Mouse (Mus musculus) stomach, embryonic 14.5 days (tissue): ENCODE measurements around the gene Pde4b. TPM values are rescaled to one million over a fixed set of nuclear protein-coding genes. Genes with fewer than 3 reads are reported as not detected.

ENCODE experiments used
- ATAC-seq: fragments of 200-750 bp; cut with Nextera tagmentation; 2 replicates; pipeline ENCODE4 v1.8.0; 2017; ENCODE audit warnings: low read depth, moderate TSS enrichment; ENCODE audit not compliant: insufficient number of reproducible peaks, insufficient read depth, low FRiP score
- H3K27ac ChIP-seq: fragments of 300-500 bp; sonication (generic); 2 replicates; pipeline ENCODE4 v1.5.1; 2014; ENCODE audit warnings: mild to moderate bottlenecking, low read length, moderate library complexity, mixed read lengths
- H3K27me3 ChIP-seq: fragments of 300-500 bp; sonication (generic); 2 replicates; pipeline ENCODE4 v1.6.1; 2014; ENCODE audit warnings: low read length, control low read depth, mixed read lengths; ENCODE audit not compliant: control insufficient read depth, insufficient read depth
- H3K36me3 ChIP-seq: fragments of 300-500 bp; sonication (generic); 2 replicates; pipeline ENCODE4 v1.6.1; 2014; ENCODE audit warnings: mild to moderate bottlenecking, control low read depth, low read length, moderate library complexity, mixed read lengths; ENCODE audit not compliant: control insufficient read depth, insufficient read depth
- H3K4me1 ChIP-seq: fragments of 300-500 bp; sonication (generic); 2 replicates; pipeline ENCODE4 v1.6.1; 2014; ENCODE audit warnings: low read length, control low read depth, mixed read lengths; ENCODE audit not compliant: control insufficient read depth, insufficient read depth
- H3K4me2 ChIP-seq: fragments of 300-500 bp; sonication (generic); replicated peaks from 2 replicates; pipeline ENCODE4 v1.6.1; 2014; ENCODE audit warnings: low read depth, low read length, control low read depth
- H3K4me3 ChIP-seq: fragments of 300-500 bp; sonication (generic); 2 replicates; pipeline ENCODE4 v1.5.1; 2014; ENCODE audit warnings: low read depth, low read length, control low read depth
- H3K9ac ChIP-seq: fragments of 300-500 bp; sonication (generic); replicated peaks from 2 replicates; pipeline ENCODE4 v1.6.1; 2014; ENCODE audit warnings: low read depth, mild to moderate bottlenecking, control low read depth, low read length, moderate library complexity, mixed read lengths
- H3K9me3 ChIP-seq: fragments of 300-500 bp; sonication (generic); 2 replicates; pipeline ENCODE4 v1.6.1; 2016; ENCODE audit warnings: low read depth, low read length, control low read depth; ENCODE audit not compliant: control insufficient read depth
- WGBS: fragments of 180-500 bp; shearing (Covaris S2); extraction: QIAGEN DNeasy Blood & Tissue Kit; methylation state at CpG from one replicate; pipeline ENCODE4 v1.1.7; 2014; 5-methylcytosine and 5-hydroxymethylcytosine counted together
- polyA plus RNA-seq: library from polyadenylated mRNA; unstranded; fragments of >200 nt; fragmentation: Nextera tagmentation; extraction: Ambion mirVana; gene quantifications from 2 replicates; pipeline ENCODE4 v1.2.1, GENCODE M21; 2014

The Pde4b gene
- polyA plus RNA-seq, 1 experiment from 2014 or later, result 16.5 TPM

- Histone ChIP-seq H3K36me3 (no peaks in the 10 kb centered on the region), H3K9ac (no peak overlapping the region), H3K27me3 (no peaks in the 10 kb centered on the region), H3K9me3 (no peaks in the 10 kb centered on the region), H3K4me1 (no peaks in the 10 kb centered on the region), H3K27ac (no peak overlapping the region), H3K4me2 (no peak overlapping the region), H3K4me3 (no peak overlapping the region)
- no peak for ATAC-seq
- WGBS, result 78% methylated on average over 4 of the region's 4 CpGs
Observed at GRCm38 (mm10) chr4:102148766-102149165, 61.4 kb downstream of the Pde4b start.

GRCm38 (mm10) chr4:102159178-102159577 lies 71.8 kb downstream of the Pde4b start:
- Histone ChIP-seq H3K27ac (no peak overlapping the region), H3K4me2 (no peak overlapping the region), H3K9ac (no peak overlapping the region), H3K4me1 (no peaks in the 10 kb centered on the region), H3K4me3 (no peak overlapping the region), H3K36me3 (no peaks in the 10 kb centered on the region), H3K9me3 (no peaks in the 10 kb centered on the region), H3K27me3 (no peaks in the 10 kb centered on the region)
- ATAC-seq, result no peak

GRCm38 (mm10) chr4:102171636-102172035 lies 84.3 kb downstream of the Pde4b start:
- Histone ChIP-seq H3K9ac (no peak overlapping the region), H3K27ac (no peak overlapping the region), H3K4me1 (no peaks in the 10 kb centered on the region), H3K27me3 (no peaks in the 10 kb centered on the region), H3K4me2 (no peak overlapping the region), H3K9me3 (no peaks in the 10 kb centered on the region), H3K4me3 (no peak overlapping the region), H3K36me3 (no peaks in the 10 kb centered on the region)
- 29% methylated on average over 3 of the region's 3 CpGs for WGBS
- ATAC-seq, result no peak

DNA sequence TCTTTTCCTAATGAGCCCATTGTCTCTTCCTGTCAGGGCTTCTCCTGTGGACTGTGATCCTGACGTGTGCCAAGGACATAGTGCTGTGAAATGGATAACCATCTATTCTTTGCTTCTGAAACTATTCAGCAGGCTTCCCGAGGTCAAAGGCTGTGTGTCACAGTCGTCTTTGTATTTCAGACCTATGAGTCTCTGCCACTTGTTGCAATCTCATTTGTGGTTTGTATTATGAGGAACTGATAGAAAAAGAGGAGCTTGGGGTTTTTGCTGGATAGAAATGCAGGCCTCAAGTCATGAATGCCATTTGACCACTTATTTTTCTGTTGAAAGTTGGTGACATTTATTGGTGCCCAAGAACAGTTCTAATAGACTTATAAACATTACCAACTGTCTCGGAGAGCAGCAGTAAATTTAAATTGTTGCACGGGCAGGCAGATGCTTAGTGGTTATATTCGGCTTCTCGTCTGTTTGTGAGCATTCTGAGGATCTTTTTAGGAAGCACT lies 85.4 kb downstream of the Pde4b start:
- Histone ChIP-seq H3K4me3 (no peak overlapping the region), H3K4me2 (no peak overlapping the region), H3K4me1 (no peaks in the 10 kb centered on the region), H3K9ac (no peak overlapping the region), H3K36me3 (no peaks in the 10 kb centered on the region), H3K27ac (no peak overlapping the region), H3K9me3 (no peaks in the 10 kb centered on the region), H3K27me3 (no peaks in the 10 kb centered on the region)
- ATAC-seq, result no peak
- 67% methylated on average over 7 of the region's 7 CpGs for WGBS

DNA sequence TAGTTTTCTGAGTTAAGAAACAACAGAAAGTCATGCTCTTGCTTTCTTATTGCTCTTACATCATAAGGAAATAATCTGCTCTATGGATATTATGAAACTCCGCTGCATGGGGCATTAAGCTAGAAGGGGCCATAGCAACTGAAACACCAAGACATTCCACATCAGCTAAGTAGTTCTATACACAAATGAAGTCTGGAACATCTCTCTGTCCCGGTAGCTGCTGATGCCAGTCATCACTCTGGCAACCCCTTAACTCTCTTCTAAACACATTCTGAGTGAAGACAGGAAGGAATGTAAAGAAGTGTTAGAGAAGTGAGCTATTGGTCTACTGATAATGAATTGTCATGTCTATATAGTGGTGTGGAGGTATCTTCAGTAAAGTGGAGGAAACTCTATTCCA lies 88.6 kb downstream of the Pde4b start:
- no peak overlapping the region for H3K4me3 ChIP-seq
- ATAC-seq, result no peak
- no peaks in the 10 kb centered on the region for H3K4me1 ChIP-seq
- WGBS, result 44% methylated on average over 2 of the region's 2 CpGs
- H3K27me3 ChIP-seq, result no peaks in the 10 kb centered on the region
- no peaks in the 10 kb centered on the region for H3K36me3 ChIP-seq
- no peaks in the 10 kb centered on the region for H3K9me3 ChIP-seq
- H3K4me2 ChIP-seq, result no peak overlapping the region
- H3K9ac ChIP-seq, result no peak overlapping the region
- H3K27ac ChIP-seq, result no peak overlapping the region

- Histone ChIP-seq H3K36me3 (no peaks in the 10 kb centered on the region), H3K4me1 (no peaks in the 10 kb centered on the region), H3K4me2 (no peak overlapping the region), H3K27me3 (no peaks in the 10 kb centered on the region), H3K4me3 (no peak overlapping the region), H3K9me3 (no peaks in the 10 kb centered on the region), H3K9ac (no peak overlapping the region), H3K27ac (no peak overlapping the region)
- WGBS, result 70% methylated on average over 5 of the region's 5 CpGs
- no peak for ATAC-seq
Observed at GRCm38 (mm10) chr4:102177258-102177657, 89.9 kb downstream of the Pde4b start.

DNA sequence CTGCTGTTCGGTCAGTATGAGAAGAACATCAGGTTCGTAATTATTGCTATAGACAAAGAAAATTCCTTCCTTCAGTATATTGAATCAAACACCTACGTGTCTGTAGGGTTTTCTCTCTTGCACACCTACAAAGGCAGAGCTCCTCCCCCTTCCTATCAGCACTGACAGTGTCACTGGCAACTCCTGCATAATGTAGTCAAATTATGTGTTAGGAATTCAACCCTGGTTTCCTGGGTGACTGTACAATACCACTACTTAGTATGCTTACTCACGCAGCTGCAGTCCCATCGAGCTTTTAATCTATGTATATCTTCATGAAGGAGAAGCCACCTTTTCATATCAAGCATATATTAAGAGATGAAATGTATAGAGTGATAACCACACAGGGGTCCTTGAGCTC lies 99.5 kb downstream of the Pde4b start:
- no peaks in the 10 kb centered on the region for H3K9me3 ChIP-seq
- WGBS, result 84% methylated on average over 5 of the region's 5 CpGs
- H3K27me3 ChIP-seq, result no peaks in the 10 kb centered on the region
- H3K4me1 ChIP-seq, result no peaks in the 10 kb centered on the region
- no peak for ATAC-seq
- no peak overlapping the region for H3K4me2 ChIP-seq
- H3K9ac ChIP-seq, result no peak overlapping the region
- H3K36me3 ChIP-seq, result no peaks in the 10 kb centered on the region
- H3K27ac ChIP-seq, result no peak overlapping the region
- no peak overlapping the region for H3K4me3 ChIP-seq

- WGBS, result 88% methylated on average over 5 of the region's 5 CpGs
Observed at GRCm38 (mm10) chr4:102197707-102198106, 110.4 kb downstream of the Pde4b start.

GRCm38 (mm10) chr4:102209773-102210172 lies 122.4 kb downstream of the Pde4b start:
- H3K27me3 ChIP-seq, result no peaks in the 10 kb centered on the region
- no peaks in the 10 kb centered on the region for H3K36me3 ChIP-seq
- no peak for ATAC-seq
- H3K4me3 ChIP-seq, result no peak overlapping the region
- no peak overlapping the region for H3K4me2 ChIP-seq
- WGBS, result 70% methylated on average over 2 of the region's 2 CpGs
- no peak overlapping the region for H3K9ac ChIP-seq
- no peaks in the 10 kb centered on the region for H3K4me1 ChIP-seq
- H3K9me3 ChIP-seq, result no peaks in the 10 kb centered on the region
- H3K27ac ChIP-seq, result no peak overlapping the region

More at GRCm38 (mm10) chr4:102197707-102198106, 110.4 kb downstream of the Pde4b start:
- H3K4me2 ChIP-seq, result no peak overlapping the region
- no peaks in the 10 kb centered on the region for H3K4me1 ChIP-seq
- H3K9ac ChIP-seq, result no peak overlapping the region
- no peaks in the 10 kb centered on the region for H3K9me3 ChIP-seq
- no peaks in the 10 kb centered on the region for H3K27me3 ChIP-seq
- no peak for ATAC-seq
- H3K36me3 ChIP-seq, result no peaks in the 10 kb centered on the region
- no peak overlapping the region for H3K4me3 ChIP-seq
- no peak overlapping the region for H3K27ac ChIP-seq
